Mouse (Mus musculus) stomach, postnatal 0 days (tissue): ENCODE results near the gene Olfr26. TPM values are rescaled to one million over a fixed set of nuclear protein-coding genes. Genes with fewer than 3 reads are reported as not detected.
"Not testable (repeated sequence)": the region's sequence is repeated elsewhere in the genome, so short reads cannot be mapped to it uniquely, and the experiment has no call there.

Source experiments
- ATAC-seq: fragments of 200-750 bp; cut with Nextera tagmentation; 2 replicates; pipeline ENCODE4 v1.8.0; 2017; ENCODE audit not compliant: low FRiP score, low TSS enrichment
- DNase-seq: peaks from one replicate; pipeline ENCODE4 v3.0.0-alpha.2; 2016; ENCODE audit warnings: low spot score
- H3K27ac ChIP-seq: fragments of 300-500 bp; sonication (generic); replicated peaks from 2 replicates; pipeline ENCODE4 v1.5.1; 2014; ENCODE audit warnings: mild to moderate bottlenecking, control low read depth
- H3K27me3 ChIP-seq: fragments of 300-500 bp; sonication (generic); 2 replicates; pipeline ENCODE4 v1.6.1; 2014; ENCODE audit warnings: low read length; ENCODE audit not compliant: control insufficient read depth, insufficient read depth
- H3K36me3 ChIP-seq: fragments of 300-500 bp; sonication (generic); 2 replicates; pipeline ENCODE4 v1.6.1; 2014; ENCODE audit warnings: low read length, mixed read lengths; ENCODE audit not compliant: control insufficient read depth, insufficient read depth
- H3K4me1 ChIP-seq: fragments of 300-500 bp; sonication (generic); replicated peaks from 2 replicates; pipeline ENCODE4 v1.6.1; 2014; ENCODE audit warnings: antibody characterized with exemption; ENCODE audit not compliant: control insufficient read depth, insufficient read depth
- H3K4me2 ChIP-seq: fragments of 300-500 bp; sonication (generic); replicated peaks from 2 replicates; pipeline ENCODE4 v1.6.1; 2014; ENCODE audit warnings: low read depth, mild to moderate bottlenecking, control low read depth, moderate library complexity
- H3K4me3 ChIP-seq: fragments of 300-500 bp; sonication (generic); 2 replicates; pipeline ENCODE4 v1.5.1; 2014; ENCODE audit warnings: low read depth, low read length, control low read depth
- H3K9ac ChIP-seq: fragments of 300-500 bp; sonication (generic); 2 replicates; pipeline ENCODE4 v1.6.1; 2014; ENCODE audit warnings: mild to moderate bottlenecking, low read length, control low read depth, mixed read lengths
- H3K9me3 ChIP-seq: fragments of 300-500 bp; sonication (generic); 2 replicates; pipeline ENCODE4 v1.6.1; 2016; ENCODE audit warnings: low read length; ENCODE audit not compliant: control insufficient read depth
- CTCF ChIP-seq: IDR thresholded peaks from 2 replicates; pipeline ENCODE4 v1.5.1; 2016; ENCODE audit warnings: antibody characterized with exemption, low read depth, mild to moderate bottlenecking, moderate library complexity
- EP300 ChIP-seq: optimal IDR thresholded peaks from 2 replicates; pipeline ENCODE3; 2016; ENCODE audit warnings: antibody characterized with exemption
- WGBS: fragments of 180-500 bp; shearing (Covaris S2); extraction: QIAGEN DNeasy Blood & Tissue Kit; methylation state at CpG from one replicate; pipeline ENCODE4 v1.1.7; 2014; 5-methylcytosine and 5-hydroxymethylcytosine counted together
- polyA plus RNA-seq: library from polyadenylated mRNA; unstranded; fragments of >200 nt; fragmentation: Nextera tagmentation; extraction: Ambion mirVana; gene quantifications from 2 replicates; pipeline ENCODE4 v1.2.1, GENCODE M21; 2015

Gene Olfr26
- polyA plus RNA-seq, 1 experiment from 2014 or later = not detected

GRCm38 (mm10) chr9:38844149-38844548 is 10.7 kb upstream of the Olfr26 start, which contains the start of gene Olfr924:
Olfr924 (plus strand) TSS chr9:38844449.
- Histone ChIP-seq H3K4me1 (no peaks in the 10 kb centered on the region), H3K27me3 (no peaks in the 10 kb centered on the region), H3K4me3 (no peak within 1 kb of the TSS), H3K36me3 (no peaks in the 10 kb centered on the region), H3K27ac (no peak within 1 kb of the TSS), H3K9me3 (no peaks in the 10 kb centered on the region), H3K9ac (no peak within 1 kb of the TSS), H3K4me2 (no peak within 1 kb of the TSS)
- ATAC-seq = no peak
- WGBS = 85% methylated on average over 1 of the region's 1 CpGs
- DNase-seq = no peak
- TF ChIP-seq CTCF (no peak), EP300 (no peak)

DNA sequence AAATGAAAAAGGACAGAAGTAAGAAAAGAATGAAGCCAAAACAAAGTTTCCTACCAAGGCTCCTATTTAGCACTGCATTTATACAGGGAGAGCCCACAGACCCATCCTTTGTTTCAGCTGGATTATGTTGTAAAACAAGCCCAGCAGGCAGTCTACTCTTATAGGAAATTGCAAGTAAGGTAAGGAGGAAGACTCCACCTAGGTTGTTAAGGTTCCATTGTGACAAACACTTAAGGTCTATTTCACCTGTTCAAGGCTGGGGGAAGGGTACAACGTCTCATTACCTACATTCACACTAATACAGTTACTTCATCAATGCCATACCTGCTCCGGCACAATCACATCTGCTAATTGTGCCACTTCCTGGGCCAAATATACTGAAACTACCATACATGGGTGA is 20.0 kb downstream of the Olfr26 start:
- H3K27ac ChIP-seq, ATAC-seq, H3K27me3 ChIP-seq, H3K9me3 ChIP-seq, DNase-seq, H3K36me3 ChIP-seq, H3K4me1 ChIP-seq, H3K4me2 ChIP-seq, H3K4me3 ChIP-seq, H3K9ac ChIP-seq: not testable (repeated sequence)
- whole genome bisulfite sequencing = 50% methylated on average over 2 of the region's 2 CpGs

- no peak within 1 kb of the TSS for H3K27ac ChIP-seq
- H3K36me3 ChIP-seq = no peaks in the 10 kb centered on the region
- H3K4me2 ChIP-seq = no peak within 1 kb of the TSS
- DNase-seq (no peak), ATAC-seq (no peak)
- WGBS = 81% methylated on average over 2 of the region's 2 CpGs
- H3K27me3 ChIP-seq = no peaks in the 10 kb centered on the region
- H3K4me1 ChIP-seq = no peaks in the 10 kb centered on the region
- no peak for TF ChIP-seq CTCF
- TF ChIP-seq EP300 = no peak
- H3K9me3 ChIP-seq = no peaks in the 10 kb centered on the region
- H3K9ac ChIP-seq = no peak within 1 kb of the TSS
- no peak within 1 kb of the TSS for H3K4me3 ChIP-seq
Observed at GRCm38 (mm10) chr9:38876826-38877225, 22.0 kb downstream of the Olfr26 start, which contains the start of gene Olfr926. Olfr926 (plus strand) TSS chr9:38877126.

Other genes starting within 250 kb of the Olfr26 start
- gene Olfr914, start 250.0 kb upstream of the Olfr26 start, polyA plus RNA-seq = not detected in 2 replicates
- gene Olfr916, start 195.2 kb upstream of the Olfr26 start, polyA plus RNA-seq = 0.02 TPM in 1 of 2 replicates, not detected in the other
- not detected in 2 replicates for gene Olfr917, start 189.2 kb upstream of the Olfr26 start, polyA plus RNA-seq
- gene Olfr918, start 180.5 kb upstream of the Olfr26 start, polyA plus RNA-seq = not detected in 2 replicates
- gene Olfr919, start 151.4 kb upstream of the Olfr26 start, polyA plus RNA-seq = not detected in 2 replicates
- gene Vwa5a, start 136.8 kb upstream of the Olfr26 start, polyA plus RNA-seq = 17.1 and 18.2 TPM in 2 replicates
- 0.06 and 0.11 TPM in 2 replicates for gene Olfr920, start 102.8 kb upstream of the Olfr26 start, polyA plus RNA-seq
- not detected in 2 replicates for gene Olfr921, start 82.0 kb upstream of the Olfr26 start, polyA plus RNA-seq
- not detected in 2 replicates for gene Olfr922, start 40.4 kb upstream of the Olfr26 start, polyA plus RNA-seq
- not detected in 2 replicates for gene Olfr923, start 28.5 kb upstream of the Olfr26 start, polyA plus RNA-seq
- gene Olfr924, start 10.6 kb upstream of the Olfr26 start, polyA plus RNA-seq = not detected in 2 replicates
- not detected in 2 replicates for gene Olfr926, start 22.1 kb downstream of the Olfr26 start, polyA plus RNA-seq
- not detected in 2 replicates for gene Olfr930, start 74.7 kb downstream of the Olfr26 start, polyA plus RNA-seq
- not detected in 2 replicates for gene Olfr933, start 117.3 kb downstream of the Olfr26 start, polyA plus RNA-seq
- gene Olfr934, start 133.3 kb downstream of the Olfr26 start, polyA plus RNA-seq = not detected in 2 replicates
- gene Olfr935, start 144.6 kb downstream of the Olfr26 start, polyA plus RNA-seq = not detected in 2 replicates
- gene Olfr146, start 168.3 kb downstream of the Olfr26 start, polyA plus RNA-seq = not detected in 2 replicates
- not detected in 2 replicates for gene Olfr937, start 209.9 kb downstream of the Olfr26 start, polyA plus RNA-seq
- not detected in 2 replicates for gene Olfr938, start 223.8 kb downstream of the Olfr26 start, polyA plus RNA-seq